Mouse (Mus musculus): ENCODE measurements around the gene BC025920. TPM values are rescaled to one million over a fixed set of nuclear protein-coding genes. Genes with fewer than 3 reads are reported as not detected.

The BC025920 gene
- 0.46 and 1.4 TPM in 2 replicates for polyA plus RNA-seq (2015; fragmentation: Nextera tagmentation; extraction: Ambion mirVana)

DNA sequence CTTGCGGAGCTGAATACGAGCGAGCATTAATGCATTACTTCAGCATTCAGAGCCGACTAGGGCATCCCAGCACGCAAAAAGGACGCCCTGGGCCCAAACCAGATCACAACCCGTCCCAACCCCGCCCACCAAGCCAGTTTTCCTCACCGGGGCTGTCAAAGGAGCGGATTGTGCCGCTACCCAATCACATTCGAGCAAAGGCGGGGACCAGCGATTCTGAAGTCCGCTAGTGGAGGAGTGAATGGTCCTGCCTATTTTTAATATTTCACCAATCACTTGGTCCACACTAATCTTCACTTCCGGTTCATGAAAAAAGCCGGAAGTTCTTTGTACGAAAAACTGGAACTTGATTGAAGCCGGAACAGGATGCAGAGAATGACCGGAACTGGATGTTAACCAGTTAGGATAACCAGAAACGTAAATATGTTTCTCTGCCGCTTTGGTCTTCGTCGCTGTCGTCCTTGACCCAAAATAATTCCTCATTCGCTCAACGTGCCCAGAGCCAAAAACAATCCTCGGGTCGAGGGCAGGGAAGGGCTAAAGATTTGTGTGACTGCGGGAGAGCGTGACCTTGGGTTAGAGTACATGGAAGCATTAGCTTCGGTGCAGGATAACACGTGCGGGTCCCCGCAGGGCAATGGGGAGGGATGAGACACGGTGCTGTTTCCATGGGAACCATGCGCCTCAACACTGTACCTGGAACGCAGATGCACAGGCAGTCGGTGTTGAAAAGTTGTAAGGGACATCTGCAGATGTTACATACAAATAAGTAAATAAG is at the start of gene BC025920:
TSS of gene BC025920 (plus strand) at position 297 of the 778 bp plus-strand sequence.

DNA sequence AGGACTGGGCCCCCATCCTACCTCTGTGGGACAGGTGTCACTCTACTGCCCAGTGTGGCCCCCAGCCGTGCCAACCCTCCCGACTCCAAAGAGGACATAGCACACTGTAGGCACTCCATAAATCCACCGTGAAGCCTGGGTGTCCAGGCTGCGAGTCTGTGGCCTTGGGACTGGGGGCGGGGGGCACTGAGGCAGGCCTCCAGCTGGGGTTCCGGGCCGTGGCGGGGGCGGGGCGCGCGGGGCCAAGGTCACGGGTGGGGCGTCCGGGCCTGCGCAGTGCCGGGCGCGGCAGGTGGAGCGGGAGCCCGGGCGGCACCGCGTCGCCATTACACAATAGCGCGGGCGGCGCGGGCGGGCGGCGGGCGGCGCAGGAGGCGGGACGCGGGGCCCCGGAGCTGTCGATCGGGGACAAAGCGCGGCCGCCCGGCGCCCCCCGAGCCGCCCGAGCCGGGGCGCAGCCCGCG is 46.9 kb upstream of the BC025920 start, which contains the start of gene Aes:
TSS of gene Aes (plus strand) at position 326 of the 464 bp plus-strand sequence.

DNA sequence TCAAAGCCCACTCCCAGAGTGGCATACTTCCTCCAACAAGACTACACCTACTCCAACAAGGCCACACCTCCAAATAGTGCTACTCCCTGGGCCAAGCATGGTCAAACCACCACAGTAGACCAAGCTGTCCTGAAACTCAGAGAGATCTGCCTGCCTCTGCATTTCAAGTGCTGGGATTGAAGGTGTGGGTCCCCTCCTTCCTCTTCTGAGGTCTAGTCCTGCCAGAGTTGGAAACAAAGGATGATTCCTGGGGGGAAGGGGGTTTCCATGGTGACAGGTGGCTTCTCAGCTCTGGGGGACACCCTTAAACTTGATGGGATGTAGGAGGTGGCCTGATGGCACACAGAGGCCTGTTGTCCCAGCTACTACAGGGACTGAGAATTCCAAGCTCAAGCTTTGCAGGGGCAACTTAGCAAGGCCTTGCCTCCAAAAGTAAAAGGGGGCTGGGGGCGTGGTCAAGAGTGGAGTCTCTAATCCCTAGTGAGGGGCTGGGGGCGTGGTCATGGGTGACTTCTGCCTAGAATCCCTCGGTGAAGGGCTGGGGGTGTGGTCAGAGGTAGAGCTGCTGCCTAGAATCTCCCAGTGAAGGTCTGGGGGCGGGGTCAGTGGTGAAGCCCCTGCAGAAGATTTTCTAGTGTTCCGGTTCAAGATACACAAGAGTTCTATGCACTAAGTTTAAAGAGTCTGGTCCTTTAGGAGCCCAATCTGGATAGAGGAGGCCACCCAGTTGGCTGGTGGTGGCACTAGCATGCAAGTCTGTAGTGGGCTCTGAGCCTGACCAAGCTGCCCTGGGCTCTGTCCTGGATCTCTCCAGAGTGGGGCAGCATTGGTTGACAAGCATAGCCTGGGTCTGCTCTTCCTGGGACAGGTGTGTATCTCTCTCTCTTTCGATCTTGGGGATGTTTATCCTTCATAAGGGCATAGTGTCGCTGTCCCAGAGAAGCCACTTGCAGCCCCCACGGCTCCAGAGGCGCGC is 31.7 kb upstream of the BC025920 start, which contains the start of gene Tle2:
TSS of gene Tle2 (plus strand) at position 481 of the 976 bp plus-strand sequence.

DNA sequence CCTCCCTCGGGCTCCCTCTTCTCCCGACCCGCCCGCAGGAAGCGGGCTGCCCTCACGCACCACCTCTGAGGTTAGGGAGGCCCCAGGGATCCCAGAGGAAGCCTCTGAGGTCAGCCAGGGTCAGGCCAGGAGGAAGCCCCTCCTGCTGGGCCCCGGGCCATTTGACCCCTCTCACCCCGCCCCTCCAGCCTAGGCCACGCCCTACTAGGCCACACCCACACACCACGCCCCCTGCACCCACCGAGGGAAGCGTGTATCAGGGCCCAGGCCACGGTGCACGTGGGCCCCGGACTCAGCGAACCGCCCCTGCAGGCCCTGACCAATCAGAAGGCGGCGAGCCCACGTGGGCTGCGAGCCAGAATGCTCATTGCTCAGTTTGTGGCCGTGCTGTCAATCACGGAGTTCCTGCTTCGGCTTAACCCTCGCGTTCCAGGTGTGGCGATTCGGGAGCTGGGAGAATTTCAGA is 5.3 kb upstream of the BC025920 start, which contains the start of gene Tle6:
TSS of gene Tle6 (minus strand) at position 336 of the 466 bp plus-strand sequence.

DNA sequence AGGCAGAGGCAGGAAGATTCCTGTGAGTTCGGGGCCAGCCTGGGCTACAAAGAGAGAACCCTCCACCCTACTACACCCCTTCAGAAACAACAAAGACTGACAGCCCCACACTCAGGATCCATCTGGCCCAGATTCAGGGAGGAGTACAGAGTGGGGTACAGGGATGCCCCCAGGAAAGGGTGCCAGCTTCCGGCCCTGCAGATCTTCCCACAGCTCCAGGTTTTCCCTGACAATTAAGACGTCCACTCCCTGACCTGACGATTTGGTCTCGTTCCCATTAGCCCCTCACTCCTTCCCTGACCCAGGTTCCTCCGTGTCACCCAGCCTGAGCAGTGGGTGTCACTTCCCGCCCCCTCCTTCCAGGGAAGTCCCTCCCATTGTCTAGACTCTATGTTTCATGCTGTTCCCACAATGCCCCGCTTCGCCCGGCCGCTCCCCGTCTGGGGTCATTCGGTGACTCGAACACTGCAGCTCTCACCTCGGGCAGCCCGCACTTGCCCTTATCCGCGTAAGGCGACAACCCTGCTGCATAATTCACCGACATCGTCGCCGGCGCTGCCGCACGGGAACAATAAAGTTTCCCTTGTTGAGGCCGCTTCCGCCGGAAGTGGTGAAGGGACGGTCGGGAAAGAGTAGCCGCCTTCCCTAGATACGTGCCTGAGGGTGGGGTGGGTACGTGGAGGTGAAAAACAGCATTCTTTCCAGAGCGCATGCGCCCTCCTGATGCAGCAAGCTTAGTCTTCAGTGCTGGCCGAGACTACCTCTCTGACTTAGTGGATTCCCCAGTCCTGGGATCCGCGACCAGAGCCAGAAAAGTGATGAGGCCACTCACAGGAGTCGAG is 21.1 kb downstream of the BC025920 start, which contains the start of gene Sirt6:
TSS of gene Sirt6 (minus strand) at position 804 of the 842 bp plus-strand sequence.

DNA sequence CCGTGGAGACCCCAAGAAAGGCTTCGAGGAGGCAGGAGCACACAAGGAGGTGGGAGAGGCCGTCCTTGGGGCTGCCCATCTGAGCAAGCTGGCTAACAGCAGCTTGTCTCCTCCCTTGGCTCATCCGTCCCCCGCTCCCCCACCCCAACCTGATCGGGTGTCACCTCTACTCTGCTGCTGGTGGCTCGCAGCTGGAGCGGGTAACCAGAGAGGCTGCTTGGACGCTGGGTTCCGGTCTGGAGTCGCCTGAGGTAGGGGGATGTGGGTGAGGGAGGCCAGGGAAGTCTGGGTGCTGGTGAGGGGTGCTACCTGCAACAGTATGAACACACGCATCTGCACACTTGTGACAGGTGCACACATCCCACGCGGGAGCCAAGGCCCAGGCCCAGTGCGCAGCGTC is 22.3 kb downstream of the BC025920 start, which contains the start of gene Ankrd24:
TSS of gene Ankrd24 (plus strand) at position 151 of the 400 bp plus-strand sequence.

DNA sequence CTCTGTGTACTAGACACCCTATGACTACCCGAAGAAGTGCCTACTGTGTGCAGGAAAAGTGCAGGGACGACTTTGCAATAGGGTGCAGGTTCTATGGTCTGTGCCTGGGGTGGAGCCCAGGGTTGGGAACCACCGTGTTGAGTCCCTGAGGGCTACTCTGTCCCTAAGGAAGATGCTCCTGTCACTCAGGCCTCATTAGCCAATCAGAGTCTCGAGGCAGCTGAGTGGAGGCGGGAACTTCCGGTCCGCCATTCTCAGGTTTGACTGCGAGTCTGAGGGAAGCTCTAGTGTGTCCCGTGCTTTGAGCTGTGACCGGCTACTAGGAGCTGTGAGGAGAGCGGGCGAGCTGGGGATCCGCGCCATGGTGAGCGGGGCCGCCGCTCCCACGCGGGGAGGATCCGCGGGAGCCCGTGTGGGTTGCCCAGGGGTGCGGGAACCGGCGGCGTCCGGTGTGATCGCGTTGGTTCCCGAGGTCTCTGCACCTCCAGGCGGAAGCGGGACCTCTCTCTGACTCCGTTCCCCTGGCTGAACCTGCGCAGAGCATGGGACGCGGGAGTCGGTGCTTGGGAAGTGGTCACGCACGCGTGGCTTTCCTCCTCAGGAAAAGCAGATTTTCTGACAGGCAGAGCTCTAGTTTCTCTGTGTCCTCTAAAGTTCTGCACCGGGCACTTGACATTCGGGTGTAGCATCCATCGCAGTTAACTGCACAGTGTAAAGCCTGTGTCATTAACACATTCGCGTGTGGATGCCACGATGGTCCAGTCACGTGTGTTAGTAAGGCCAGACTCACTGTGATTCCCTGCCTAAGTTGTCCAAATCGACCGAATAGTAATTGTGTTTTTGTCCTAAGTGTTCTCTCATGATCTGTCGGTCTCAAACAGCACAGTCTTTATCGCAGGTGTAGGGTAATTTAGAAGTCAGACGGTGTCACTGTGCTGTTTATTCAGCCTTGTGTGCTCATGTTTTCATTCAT is 43.0 kb downstream of the BC025920 start, which contains the start of gene Gm10778:
TSS of gene Gm10778 (plus strand) at position 257 of the 973 bp plus-strand sequence.

Other genes with a start within 250 kb of the BC025920 start
- 19.8 and 21.9 TPM in 2 replicates for gene Mfsd12, start 248.8 kb upstream of the BC025920 start, polyA plus RNA-seq (2015; fragmentation: Nextera tagmentation; extraction: Ambion mirVana)
- gene 4930404N11Rik, start 240.5 kb upstream of the BC025920 start, polyA plus RNA-seq (2015; fragmentation: Nextera tagmentation; extraction: Ambion mirVana): 0.60 and 0.76 TPM in 2 replicates
- 137 and 142 TPM in 2 replicates for gene Fzr1, start 227.8 kb upstream of the BC025920 start, polyA plus RNA-seq (2015; fragmentation: Nextera tagmentation; extraction: Ambion mirVana)
- gene Dohh, start 221.8 kb upstream of the BC025920 start, polyA plus RNA-seq (2015; fragmentation: Nextera tagmentation; extraction: Ambion mirVana): 115 and 127 TPM in 2 replicates
- gene Gm48551, start 221.8 kb upstream of the BC025920 start, polyA plus RNA-seq (2015; fragmentation: Nextera tagmentation; extraction: Ambion mirVana): 6.0 and 6.2 TPM in 2 replicates
- gene Gm48552, start 217.3 kb upstream of the BC025920 start, polyA plus RNA-seq (2015; fragmentation: Nextera tagmentation; extraction: Ambion mirVana): 2.0 and 3.0 TPM in 2 replicates
- 1.8 and 2.3 TPM in 2 replicates for gene Smim24, start 213.2 kb upstream of the BC025920 start, polyA plus RNA-seq (2015; fragmentation: Nextera tagmentation; extraction: Ambion mirVana)
- 51.8 and 53.5 TPM in 2 replicates for gene Nfic, start 150.6 kb upstream of the BC025920 start, polyA plus RNA-seq (2015; fragmentation: Nextera tagmentation; extraction: Ambion mirVana)
- gene Celf5, start 123.6 kb upstream of the BC025920 start, polyA plus RNA-seq (2015; fragmentation: Nextera tagmentation; extraction: Ambion mirVana): 40.7 and 46.8 TPM in 2 replicates
- gene Ncln, start 109.9 kb upstream of the BC025920 start, polyA plus RNA-seq (2015; fragmentation: Nextera tagmentation; extraction: Ambion mirVana): 59.5 and 68.2 TPM in 2 replicates
- gene S1pr4, start 106.1 kb upstream of the BC025920 start, polyA plus RNA-seq (2015; fragmentation: Nextera tagmentation; extraction: Ambion mirVana): 0.68 and 0.72 TPM in 2 replicates
- gene Gna15, start 82.0 kb upstream of the BC025920 start, polyA plus RNA-seq (2015; fragmentation: Nextera tagmentation; extraction: Ambion mirVana): 1.8 and 1.9 TPM in 2 replicates
- gene Gna11, start 61.1 kb upstream of the BC025920 start, polyA plus RNA-seq (2015; fragmentation: Nextera tagmentation; extraction: Ambion mirVana): 103 and 114 TPM in 2 replicates
- gene Aes, start 46.8 kb upstream of the BC025920 start, polyA plus RNA-seq (2015; fragmentation: Nextera tagmentation; extraction: Ambion mirVana): 842 and 942 TPM in 2 replicates
- 51.9 and 57.1 TPM in 2 replicates for gene Tle2, start 31.7 kb upstream of the BC025920 start, polyA plus RNA-seq (2015; fragmentation: Nextera tagmentation; extraction: Ambion mirVana)
- 6.1 and 6.8 TPM in 2 replicates for gene Tle6, start 5.2 kb upstream of the BC025920 start, polyA plus RNA-seq (2015; fragmentation: Nextera tagmentation; extraction: Ambion mirVana)
- gene Sirt6, start 21.5 kb downstream of the BC025920 start, polyA plus RNA-seq (2015; fragmentation: Nextera tagmentation; extraction: Ambion mirVana): 35.6 and 42.4 TPM in 2 replicates
- 18.2 and 24.2 TPM in 2 replicates for gene Ankrd24, start 22.3 kb downstream of the BC025920 start, polyA plus RNA-seq (2015; fragmentation: Nextera tagmentation; extraction: Ambion mirVana)
- 5.3 and 6.1 TPM in 2 replicates for gene Gm10778, start 42.8 kb downstream of the BC025920 start, polyA plus RNA-seq (2015; fragmentation: Nextera tagmentation; extraction: Ambion mirVana)
- 11.3 and 14.2 TPM in 2 replicates for gene Zfp433, start 98.6 kb downstream of the BC025920 start, polyA plus RNA-seq (2015; fragmentation: Nextera tagmentation; extraction: Ambion mirVana)
- gene Gm3055, start 164.9 kb downstream of the BC025920 start, polyA plus RNA-seq (2015; fragmentation: Nextera tagmentation; extraction: Ambion mirVana): 8.7 and 11.0 TPM in 2 replicates
- 3.6 and 3.9 TPM in 2 replicates for gene Gm4767, start 205.9 kb downstream of the BC025920 start, polyA plus RNA-seq (2015; fragmentation: Nextera tagmentation; extraction: Ambion mirVana)

Data from neural tube, postnatal 0 days (tissue).